Mouse (Mus musculus) c-Kit-negative CD71-positive TER-119-positive erythroid progenitor cells, embryonic 14.5 days (primary cell): ENCODE measurements around the gene Polr3gl.
"Not testable (repeated sequence)": the region's sequence is repeated elsewhere in the genome, so short reads cannot be mapped to it uniquely, and the experiment has no call there.

Experiments
- DNase-seq: peaks from one replicate; pipeline ENCODE4 v3.0.0-alpha.2; 2013; ENCODE audit warnings: low read depth, low spot score

Polr3gl gene

DNA sequence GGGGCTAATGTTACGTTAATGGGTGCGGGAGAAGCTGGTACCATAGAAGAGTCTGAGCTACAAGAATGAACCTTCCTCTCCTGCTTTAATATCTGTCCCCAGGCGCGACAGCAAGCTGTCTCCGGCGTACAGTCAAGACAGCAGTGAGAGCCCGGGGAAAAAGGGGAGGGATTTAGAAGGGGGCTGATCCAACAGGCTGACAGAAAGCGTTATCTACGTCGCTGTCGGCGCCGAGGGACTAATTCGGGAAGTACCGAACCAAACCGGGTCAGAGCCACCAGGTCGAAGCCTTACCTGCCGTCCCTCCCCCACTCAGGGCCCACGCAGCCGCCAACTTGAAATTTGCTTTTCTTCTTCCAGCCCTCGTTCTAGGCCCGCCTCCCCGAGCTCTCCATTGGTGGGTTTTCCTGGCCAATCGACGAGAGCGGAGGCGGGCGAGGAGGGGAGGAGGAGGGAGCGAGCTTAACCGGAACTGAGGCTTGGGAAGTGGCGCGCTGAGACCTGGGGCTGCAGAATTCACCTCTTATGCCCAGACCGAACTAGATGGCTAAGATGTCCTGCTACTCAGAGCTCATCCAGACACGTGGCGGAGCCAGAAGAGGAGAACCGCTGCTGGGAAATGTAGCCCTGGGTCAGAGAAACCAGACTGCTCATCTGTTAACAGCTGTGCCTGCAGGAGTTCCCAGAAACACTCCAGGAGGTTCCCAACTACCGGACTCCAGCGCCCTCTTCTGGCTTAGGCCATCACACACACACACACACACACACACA lies at the start of gene Polr3gl:
Gene Polr3gl (minus strand): TSS at position 392 of the 771 bp plus-strand sequence.
- peak; percentile 88 for DNase-seq

DNA sequence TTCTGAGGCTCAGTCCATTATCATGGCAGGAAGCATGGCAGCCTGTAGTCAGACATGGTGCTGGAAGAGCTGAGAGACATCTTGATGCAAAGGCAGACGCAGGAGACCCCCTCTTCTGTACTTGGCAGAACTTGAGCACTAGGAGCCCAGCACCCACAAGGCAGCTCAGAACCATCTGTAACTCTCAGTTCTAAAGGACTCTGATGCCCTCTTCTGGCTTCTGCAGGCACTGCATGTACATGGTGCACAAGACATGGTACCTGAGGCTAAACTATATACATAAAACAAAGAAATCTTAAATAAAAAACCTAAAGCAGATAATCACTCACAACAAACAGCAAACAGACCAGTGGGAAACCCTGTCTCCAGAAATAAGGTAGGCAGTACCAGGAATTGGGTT lies 45.2 kb upstream of the Polr3gl start:
- DNase-seq = peak; percentile 40

DNA sequence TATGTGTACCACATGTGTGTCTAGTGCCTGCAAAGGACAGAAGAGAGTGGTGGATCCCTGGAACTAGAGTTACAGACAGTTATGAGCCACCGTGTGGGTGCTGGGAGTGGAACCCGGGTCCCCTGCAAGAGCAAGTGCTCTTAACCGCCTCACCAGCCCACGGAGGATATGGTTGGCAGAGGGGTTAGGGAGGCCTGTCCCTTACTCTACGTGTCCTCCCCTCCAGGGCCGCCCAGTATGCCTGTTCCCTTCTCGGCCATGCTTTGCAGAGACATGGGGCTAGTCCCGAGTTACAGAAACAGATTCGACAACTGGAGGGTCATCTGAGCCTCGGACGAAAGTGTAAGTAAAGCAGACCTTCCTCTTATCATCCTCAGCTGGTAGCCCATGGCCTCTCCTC lies 42.5 kb upstream of the Polr3gl start:
- no peak for DNase-seq

DNA sequence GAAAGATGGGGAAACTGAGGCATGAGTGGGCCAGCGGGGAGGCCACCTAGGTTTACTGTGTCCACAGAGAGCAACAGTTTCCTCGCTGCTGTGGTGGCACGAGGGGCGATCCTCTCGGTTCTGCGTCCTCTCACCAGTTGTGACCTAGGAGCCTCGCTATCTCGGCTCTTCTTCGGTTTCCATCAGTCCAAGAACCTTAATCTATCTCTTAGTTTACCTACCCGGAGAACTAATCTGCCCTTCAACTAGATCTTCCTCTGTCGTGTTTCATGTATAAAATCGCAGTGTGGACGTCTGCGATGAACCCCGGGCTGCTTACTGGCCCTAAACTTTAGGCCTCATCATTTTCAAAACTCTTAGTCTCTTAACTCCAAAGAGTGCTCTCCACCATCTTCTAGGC lies 41.9 kb upstream of the Polr3gl start:
- DNase-seq = no peak

DNA sequence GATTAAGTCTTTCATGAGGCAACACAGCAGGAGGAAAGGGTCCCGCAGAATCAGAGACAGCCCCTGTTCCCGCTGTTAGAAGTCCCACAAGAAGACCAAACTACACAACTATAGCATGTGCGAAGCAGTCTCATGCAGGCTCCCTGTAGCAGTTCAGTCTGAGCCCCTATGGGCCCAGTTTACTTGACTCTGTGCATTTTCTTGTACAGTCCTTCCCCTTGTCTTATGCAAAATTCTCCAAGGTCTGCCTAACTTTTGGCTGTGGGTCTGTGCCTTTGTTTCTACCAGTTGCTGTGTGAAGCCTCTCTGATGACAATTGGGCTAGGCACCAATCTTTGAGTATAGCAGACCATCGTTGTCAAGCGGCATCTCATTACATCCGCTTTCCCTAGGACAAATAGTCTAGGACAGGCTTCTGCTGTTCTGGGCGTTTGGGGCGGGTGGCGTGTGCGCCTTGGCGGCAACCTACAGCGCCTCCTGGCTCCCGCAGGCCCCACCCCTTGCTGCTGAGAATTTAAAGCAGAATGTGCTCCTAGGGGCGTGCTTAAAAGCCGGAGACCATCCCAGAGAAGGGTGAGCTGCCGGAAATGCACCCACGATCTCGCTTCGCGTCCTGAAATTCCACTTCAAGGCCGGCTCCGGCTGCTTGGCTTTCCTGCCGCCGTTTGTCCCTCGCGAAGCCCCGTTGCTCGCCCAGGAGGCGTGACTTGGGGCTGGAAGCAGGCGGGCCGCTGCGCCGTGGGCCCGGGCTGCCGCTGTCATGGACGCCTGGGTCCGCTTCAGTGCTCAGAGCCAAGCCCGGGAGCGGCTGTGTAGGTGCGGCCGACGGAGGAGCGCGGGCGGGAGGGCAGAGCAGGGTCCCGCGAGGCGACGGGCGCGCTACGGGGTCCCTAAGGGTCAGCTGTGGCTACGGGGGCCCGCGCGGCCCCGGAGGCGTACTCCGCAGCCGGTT lies 41.2 kb upstream of the Polr3gl start, which contains the start of the genes Pex11b and Gm42957:
Gene Pex11b (plus strand): TSS at position 449 of the 952 bp plus-strand sequence.
Gene Gm42957 (plus strand): TSS at position 547 of the 952 bp plus-strand sequence.
- DNase-seq = peak; percentile 52

DNA sequence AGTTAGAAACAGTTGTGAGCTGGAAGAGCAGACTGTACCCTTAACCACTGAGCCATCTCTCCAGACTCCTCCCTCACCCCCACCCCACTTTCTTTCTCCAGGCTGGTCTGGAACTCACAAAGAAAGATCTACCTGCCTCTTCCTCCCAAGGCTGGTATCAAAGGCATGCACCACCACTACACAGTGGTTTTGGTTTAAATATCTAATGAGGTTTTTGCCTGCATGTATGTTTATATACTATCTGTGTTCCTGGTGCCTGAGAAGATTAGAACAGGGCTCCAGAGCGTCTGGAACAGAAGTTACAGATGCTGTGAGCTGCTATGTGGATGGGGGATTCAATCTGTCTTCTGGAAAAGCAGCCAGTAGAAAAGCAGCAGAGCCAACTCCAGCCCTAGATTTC lies 40.0 kb upstream of the Polr3gl start:
- no peak for DNase-seq

DNA sequence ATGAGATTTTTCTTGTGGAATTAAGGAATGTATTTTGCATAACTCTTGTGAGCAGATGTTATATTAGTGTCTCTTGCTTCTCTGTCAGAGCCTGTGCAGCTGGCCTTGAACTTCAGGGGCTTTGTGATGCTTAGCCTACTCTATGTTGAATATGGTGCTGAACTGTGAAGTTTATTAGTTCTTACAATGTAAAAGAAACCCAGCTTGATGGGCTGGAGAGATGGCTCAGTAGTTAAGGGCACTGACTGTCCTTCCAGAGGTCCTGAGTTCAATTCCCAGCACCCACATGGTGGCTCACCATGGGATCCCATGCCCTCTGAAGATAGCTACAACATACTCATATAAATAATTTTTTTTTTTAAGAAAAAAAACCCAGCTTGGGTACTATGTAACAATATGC lies 38.1 kb upstream of the Polr3gl start:
- no peak for DNase-seq

DNA sequence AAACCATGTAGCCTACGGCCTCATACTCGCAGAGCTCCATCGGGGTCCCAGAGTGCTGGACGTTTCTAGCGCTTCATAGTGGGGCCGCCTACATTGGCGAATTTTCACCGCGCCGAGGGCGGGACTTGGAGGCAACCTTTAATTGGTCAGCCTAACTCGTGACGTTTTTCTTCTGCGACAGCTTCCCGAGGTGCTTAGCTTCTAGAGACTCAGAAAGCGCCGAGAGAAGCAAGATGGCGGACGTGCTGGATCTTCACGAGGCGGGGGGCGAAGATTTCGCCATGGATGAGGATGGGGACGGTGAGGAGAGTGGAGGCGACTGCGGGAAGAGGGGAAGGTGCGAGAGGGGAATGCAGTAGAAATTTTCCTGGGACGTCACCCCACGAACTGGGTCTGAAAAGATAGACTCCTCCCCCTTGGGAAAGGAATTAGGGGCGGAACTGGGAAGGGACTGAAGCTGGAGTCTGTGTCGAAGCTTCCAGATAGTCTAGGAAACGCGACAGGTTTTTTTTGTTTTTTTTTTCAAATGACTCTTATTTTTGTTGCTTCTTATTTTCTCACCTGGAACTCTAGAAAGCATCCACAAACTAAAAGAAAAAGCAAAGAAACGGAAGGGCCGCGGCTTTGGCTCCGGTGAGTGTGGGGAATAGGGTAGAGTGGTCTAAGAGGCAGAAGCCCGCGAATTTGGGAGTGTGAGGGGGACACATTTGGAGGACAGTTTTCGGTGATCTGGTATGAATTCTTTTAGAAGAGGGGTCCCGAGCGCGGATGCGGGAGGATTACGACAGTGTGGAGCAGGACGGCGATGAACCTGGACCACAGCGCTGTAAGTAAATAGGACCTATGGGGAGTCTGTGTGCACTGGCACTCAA lies 36.0 kb upstream of the Polr3gl start, which contains the start of gene Rbm8a:
Gene Rbm8a (plus strand): TSS at position 205 of the 872 bp plus-strand sequence.
- DNase-seq = peak; percentile 98

DNA sequence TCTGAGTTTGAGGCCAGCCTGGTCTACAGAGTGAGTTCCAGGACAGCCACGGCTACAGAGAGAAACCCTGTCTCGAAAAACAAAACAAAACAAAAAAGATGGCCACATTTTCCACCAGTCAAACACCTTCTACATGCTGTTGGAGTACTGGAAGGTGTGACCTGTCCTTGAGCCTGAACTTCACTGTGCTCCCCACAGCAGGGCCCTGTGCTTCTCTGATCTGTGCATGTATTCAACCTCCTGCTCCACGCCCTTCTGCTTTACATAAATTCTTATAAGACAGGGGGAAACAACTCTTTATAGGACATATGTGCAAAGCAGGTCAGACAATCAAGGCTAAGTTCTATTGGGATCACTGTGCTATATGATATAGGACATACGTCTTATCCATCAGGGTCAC lies 29.2 kb upstream of the Polr3gl start:
- no peak for DNase-seq

DNA sequence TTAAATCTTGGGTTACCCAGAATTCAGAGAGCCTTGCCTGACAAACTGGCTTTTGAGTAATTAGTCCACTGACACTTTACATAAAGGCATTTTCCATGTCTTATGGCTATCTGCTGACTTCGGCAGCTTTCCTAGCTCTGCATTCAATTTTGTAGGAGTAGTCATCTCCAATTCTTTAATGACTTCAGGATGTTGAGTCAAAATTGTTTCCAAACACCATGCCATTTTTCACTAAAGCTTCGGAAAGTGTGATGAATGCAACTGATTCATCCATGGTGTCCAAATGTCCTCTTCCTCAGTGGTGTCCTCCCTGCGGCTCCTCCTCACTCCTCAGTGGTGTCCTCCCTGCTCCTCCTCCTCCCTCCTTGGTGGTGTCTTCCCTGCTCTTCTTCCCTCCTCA lies 24.0 kb upstream of the Polr3gl start:
- DNase-seq = no peak

DNA sequence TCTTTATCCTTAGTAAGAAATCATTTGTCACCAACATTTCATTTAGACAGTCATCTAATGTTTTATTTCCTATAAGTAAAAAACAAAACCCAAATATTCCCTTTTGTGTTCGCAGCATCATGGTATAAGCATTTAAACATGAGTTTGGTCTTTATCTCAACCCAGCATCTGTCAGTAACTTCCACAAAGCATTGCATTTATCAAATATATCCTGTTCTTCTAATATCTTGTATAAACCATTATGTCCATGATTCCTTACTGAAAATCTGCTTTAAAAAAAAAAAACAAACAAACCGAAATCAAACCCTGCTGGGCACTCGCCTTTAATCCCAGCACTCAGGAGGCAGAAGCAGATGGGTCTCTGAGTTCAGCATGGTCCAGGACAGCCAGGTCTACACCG lies 12.6 kb upstream of the Polr3gl start:
- no peak for DNase-seq

DNA sequence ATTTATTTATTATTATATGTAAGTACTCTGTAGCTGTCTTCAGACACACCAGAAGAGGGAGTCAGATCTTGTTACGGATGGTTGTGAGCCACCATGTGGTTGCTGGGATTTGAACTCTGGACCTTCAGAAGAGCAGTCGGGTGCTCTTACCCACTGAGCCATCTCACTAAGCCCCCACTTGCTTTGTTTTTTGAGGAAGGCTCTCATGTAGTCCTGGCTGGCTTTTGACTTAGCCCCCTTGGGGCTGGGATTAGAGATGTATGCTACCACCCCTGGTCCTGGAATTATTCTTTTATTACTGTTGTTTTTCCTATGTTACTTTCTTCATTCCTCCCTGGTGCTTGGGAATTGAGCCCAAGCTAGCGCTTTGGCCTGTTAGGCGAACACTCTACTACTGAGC lies 12.0 kb upstream of the Polr3gl start:
- DNase-seq = not testable (repeated sequence)

DNA sequence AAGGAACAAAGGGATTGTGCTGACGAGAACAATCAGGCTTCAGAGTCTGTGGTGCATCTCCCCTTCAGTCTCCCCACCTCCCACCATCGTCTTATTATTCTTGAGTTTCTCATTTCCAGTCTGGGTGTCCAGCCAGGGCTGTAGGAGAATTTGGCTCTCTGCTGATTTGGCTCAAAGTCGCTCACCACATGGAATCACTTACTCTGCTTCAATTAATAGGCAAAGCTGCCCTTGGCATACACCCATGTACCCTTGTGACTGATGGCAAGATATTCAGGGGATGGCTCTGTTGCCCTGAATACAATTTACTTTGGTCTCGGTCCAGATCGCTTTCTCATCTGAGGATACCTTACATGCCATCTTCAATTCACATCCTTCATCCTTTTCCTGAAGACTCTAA lies 9.3 kb upstream of the Polr3gl start:
- DNase-seq = no peak

DNA sequence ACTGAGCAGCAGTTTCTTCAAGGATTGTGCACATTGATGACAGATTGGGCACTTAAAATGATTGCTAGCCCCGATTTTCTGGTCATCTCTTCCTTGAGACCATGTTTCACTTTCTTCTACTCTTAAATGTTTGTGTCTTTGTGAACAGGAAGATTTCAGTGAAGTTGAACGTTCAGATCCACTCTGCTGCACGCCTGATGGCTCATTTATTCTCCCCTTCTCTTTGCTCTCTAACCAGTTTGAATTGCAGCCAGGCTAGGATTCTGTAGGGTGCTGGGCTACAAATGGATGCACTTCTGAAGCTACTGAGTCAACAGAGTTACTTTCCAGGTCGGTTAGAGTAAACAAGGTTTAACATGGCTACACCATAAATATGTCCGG lies 8.7 kb upstream of the Polr3gl start:
- DNase-seq = no peak

DNA sequence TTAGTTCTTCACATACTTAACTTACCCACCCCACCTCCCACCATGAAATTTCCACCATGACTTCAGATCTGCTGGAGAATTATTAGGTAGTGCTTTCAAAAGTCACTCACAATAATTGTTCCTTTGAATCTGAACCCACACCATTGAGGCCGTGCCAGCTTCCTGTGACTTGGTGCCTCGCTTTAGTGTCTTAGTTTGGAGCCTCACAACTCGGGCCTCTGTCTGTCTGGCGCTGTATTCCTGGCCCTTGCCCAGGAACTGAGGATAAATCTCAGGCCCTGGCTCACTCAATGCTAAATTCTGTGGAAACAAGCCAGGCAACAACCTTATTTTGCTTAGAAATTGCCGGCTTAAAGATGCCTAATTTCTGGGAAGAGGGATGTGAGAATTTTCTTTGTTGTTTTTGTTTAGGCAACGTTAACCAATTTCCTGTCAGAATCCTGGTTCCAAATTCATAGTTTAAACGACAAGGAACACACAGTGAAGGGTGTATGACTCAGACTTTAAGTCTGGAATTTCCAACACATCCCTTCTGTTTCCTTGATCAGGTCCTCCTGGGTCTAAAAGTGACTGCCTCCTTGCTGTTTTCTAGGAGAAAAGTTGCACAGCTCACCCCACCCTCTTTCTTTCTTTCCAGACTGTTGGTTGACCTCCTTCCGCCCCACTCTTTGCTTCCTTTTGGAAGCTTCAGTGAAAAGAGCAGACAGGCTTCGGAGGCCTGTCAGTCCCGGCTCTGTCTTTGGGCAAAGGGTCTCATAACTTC lies 8.1 kb upstream of the Polr3gl start:
- no peak for DNase-seq

DNA sequence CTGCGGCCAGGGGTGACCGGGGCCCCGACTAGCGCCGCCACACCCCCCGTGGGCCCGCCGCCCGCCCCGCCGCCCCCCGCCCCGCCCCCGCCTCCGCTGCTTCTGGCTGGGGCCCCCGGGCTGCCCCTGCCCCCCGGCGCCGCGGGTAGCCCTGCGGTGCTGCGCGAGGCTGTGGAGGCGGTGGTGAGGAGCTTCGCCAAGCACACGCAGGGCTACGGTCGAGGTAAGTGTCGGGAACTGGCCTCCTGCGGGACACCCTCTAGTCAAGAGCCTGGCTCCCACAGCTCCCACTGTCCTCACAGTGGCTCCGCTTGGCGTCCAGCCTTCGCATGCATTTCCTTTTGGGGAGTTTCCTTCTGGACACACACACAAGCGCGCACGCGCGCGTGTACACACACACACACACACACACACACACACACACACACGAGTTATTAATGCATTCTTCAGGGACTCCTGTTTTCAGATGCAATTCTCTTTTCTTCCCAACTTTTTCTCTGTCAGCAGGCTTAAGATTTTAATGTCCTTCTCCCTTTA lies 7.3 kb upstream of the Polr3gl start:
- DNase-seq = no peak

DNA sequence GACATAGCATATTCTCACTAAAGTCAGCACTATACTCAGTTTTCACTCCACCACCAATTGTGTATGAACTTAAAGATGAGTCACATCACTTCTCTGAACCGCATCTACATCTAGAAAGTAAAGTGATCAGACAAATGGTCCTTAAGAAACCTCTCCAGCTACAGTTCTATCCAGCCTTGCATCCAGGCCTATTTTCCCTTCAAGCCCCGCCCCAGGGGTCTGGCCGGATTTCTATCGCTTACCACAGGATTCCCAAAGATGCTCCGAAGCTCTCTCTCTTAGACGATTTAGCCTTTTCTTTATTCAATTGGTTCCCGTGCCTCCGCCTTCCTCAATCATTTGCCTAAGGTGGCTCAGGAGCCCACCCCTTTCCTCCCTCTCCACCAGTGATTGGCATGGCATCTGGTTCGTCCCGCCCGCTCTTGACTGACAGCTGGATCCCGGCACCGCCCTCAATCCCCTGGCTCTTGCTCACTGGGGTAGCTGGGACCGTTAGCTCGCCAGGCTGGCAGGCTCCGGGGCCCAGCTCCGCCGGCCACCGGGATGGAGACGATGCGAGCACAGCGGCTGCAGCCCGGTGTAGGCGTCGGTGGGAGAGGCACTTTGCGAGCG lies 6.8 kb upstream of the Polr3gl start, which contains the start of gene Lix1l:
Gene Lix1l (plus strand): TSS at position 511 of the 612 bp plus-strand sequence.
- no peak for DNase-seq

DNA sequence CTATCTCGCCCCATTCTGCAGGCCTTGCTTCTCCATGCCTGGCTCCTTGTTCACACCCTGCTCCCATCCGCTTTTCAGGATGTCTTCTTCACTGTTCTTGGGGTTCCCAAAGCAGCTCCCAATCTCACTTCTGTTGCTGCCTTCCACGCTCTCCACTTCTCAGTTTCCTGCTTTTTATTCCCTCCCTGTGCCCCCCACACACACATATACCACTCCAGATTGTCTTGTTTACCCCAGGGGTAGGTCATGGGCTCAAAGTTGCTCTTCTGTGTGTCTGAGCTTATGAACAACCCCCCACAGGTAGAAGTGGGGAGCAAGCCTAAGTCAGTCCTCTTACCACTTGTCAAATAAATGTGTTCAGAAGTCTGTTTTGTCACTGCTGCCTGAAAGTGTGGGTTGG lies 5.4 kb upstream of the Polr3gl start:
- DNase-seq = no peak

DNA sequence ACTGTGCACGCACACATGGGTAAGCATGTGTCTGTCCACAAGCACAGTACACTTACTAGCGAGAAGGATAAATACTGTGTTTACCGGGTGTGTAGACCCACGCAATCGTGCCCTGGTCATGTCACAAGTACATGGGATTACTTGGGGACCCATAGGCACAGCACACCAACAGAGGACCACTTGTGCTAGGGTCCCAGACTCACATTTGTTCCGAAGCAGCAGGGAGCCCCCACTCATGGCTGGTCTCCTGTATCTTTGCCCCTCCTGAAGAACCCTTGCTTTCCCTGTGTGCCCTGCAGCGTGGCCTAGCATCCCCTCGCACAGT lies 5.0 kb upstream of the Polr3gl start:
- no peak for DNase-seq
